Mouse (Mus musculus) midbrain, embryonic 14.5 days (tissue): ENCODE data around the gene En2. TPM values are rescaled to one million over a fixed set of nuclear protein-coding genes. Genes with fewer than 3 reads are reported as not detected.
A peak's percentile ranks its signal among the peaks of the same experiment; 100 is the strongest.

Experiments
- ATAC-seq: fragments of 200-750 bp; cut with Nextera tagmentation; 2 replicates; pipeline ENCODE4 v1.8.0; 2017; ENCODE audit warnings: moderate number of reproducible peaks, moderate library complexity; ENCODE audit not compliant: low FRiP score, low TSS enrichment
- DNase-seq: peaks from one replicate; pipeline ENCODE4 v3.0.0-alpha.2; 2015
- H3K27ac ChIP-seq: fragments of 300-500 bp; sonication (generic); replicated peaks from 2 replicates; pipeline ENCODE4 v1.5.1; 2014; ENCODE audit warnings: mild to moderate bottlenecking, low read depth, low read length, moderate library complexity
- H3K27me3 ChIP-seq: fragments of 300-500 bp; sonication (generic); 2 replicates; pipeline ENCODE4 v1.6.1; 2014; ENCODE audit warnings: low read length, control low read depth, mixed read lengths; ENCODE audit not compliant: control insufficient read depth, insufficient read depth
- H3K36me3 ChIP-seq: fragments of 300-500 bp; sonication (generic); 2 replicates; pipeline ENCODE4 v1.6.1; 2014; ENCODE audit warnings: low read length, control low read depth; ENCODE audit not compliant: control insufficient read depth, insufficient read depth
- H3K4me1 ChIP-seq: fragments of 300-500 bp; sonication (generic); 2 replicates; pipeline ENCODE4 v1.6.1; 2014; ENCODE audit warnings: mild to moderate bottlenecking, antibody characterized with exemption, low read length, control low read depth; ENCODE audit not compliant: control insufficient read depth, insufficient read depth
- H3K4me2 ChIP-seq: fragments of 300-500 bp; sonication (generic); 2 replicates; pipeline ENCODE4 v1.6.1; 2014; ENCODE audit warnings: mild to moderate bottlenecking, low read length, moderate library complexity
- H3K4me3 ChIP-seq: fragments of 300-500 bp; sonication (generic); replicated peaks from 2 replicates; pipeline ENCODE4 v1.5.1; 2014; ENCODE audit warnings: low read depth, low read length
- H3K9ac ChIP-seq: fragments of 300-500 bp; sonication (generic); replicated peaks from 2 replicates; pipeline ENCODE4 v1.6.1; 2014; ENCODE audit warnings: mild to moderate bottlenecking, low read length, moderate library complexity
- H3K9me3 ChIP-seq: fragments of 300-500 bp; sonication (generic); 2 replicates; pipeline ENCODE4 v1.6.1; 2016; ENCODE audit warnings: low read length, control low read depth, mixed read lengths; ENCODE audit not compliant: control insufficient read depth
- WGBS: fragments of 180-500 bp; shearing (Covaris S2); extraction: QIAGEN DNeasy Blood & Tissue Kit; methylation state at CpG from one replicate; pipeline ENCODE4 v1.1.7; 2014; 5-methylcytosine and 5-hydroxymethylcytosine counted together
- polyA plus RNA-seq: library from polyadenylated mRNA; unstranded; fragments of >200 nt; fragmentation: Nextera tagmentation; extraction: Ambion mirVana; gene quantifications from 2 replicates; pipeline ENCODE4 v1.2.1, GENCODE M21; 2014

The En2 gene
- polyA plus RNA-seq, 1 experiment from 2014 or later = 3.8 TPM

GRCm38 (mm10) chr5:28206448-28206847, 41.0 kb downstream of the En2 start:
- H3K9ac ChIP-seq = peak overlapping the region; percentile 44
- peak overlapping the region; percentile 80 for H3K4me2 ChIP-seq

GRCm38 (mm10) chr5:28207043-28207442, 41.5 kb downstream of the En2 start:
- H3K4me2 ChIP-seq = peak overlapping the region; percentile 80
- no peak for DNase-seq
- peaks cover 17% of the 10 kb centered on the region for H3K27me3 ChIP-seq
- peaks cover 13% of the 10 kb centered on the region for H3K4me1 ChIP-seq
- no peaks in the 10 kb centered on the region for H3K36me3 ChIP-seq
- H3K27ac ChIP-seq = peak overlapping the region; percentile 54
- no peak for ATAC-seq
- no peaks in the 10 kb centered on the region for H3K9me3 ChIP-seq
- peak overlapping the region; percentile 36; the same call in 1 of the 2 replicates for H3K9ac ChIP-seq
- H3K4me3 ChIP-seq = peak overlapping the region; percentile 22
- WGBS = 26% methylated on average over 4 of the region's 4 CpGs

More at GRCm38 (mm10) chr5:28206448-28206847, 41.0 kb downstream of the En2 start:
- H3K27ac ChIP-seq = 0 out of 2 replicates have a peak overlapping the region, but pooled peaks have one; percentile 60
- WGBS = 40% methylated on average over 4 of the region's 4 CpGs
- no peaks in the 10 kb centered on the region for H3K36me3 ChIP-seq
- H3K4me3 ChIP-seq = peak overlapping the region; percentile 22
- H3K4me1 ChIP-seq = peaks cover 8% of the 10 kb centered on the region; the same call in 1 of the 2 replicates
- H3K27me3 ChIP-seq = peaks cover 17% of the 10 kb centered on the region
- H3K9me3 ChIP-seq = no peaks in the 10 kb centered on the region
- ATAC-seq (no peak), DNase-seq (no peak)

- no peak for ATAC-seq
- peak overlapping the region; percentile 94 for H3K27ac ChIP-seq
- H3K4me3 ChIP-seq = peak overlapping the region; percentile 58
- H3K9ac ChIP-seq = peak overlapping the region; percentile 80
- H3K36me3 ChIP-seq = no peaks in the 10 kb centered on the region
- peaks cover 16% of the 10 kb centered on the region for H3K4me1 ChIP-seq
- peak overlapping the region; percentile 80 for H3K4me2 ChIP-seq
- WGBS = 6% methylated on average over 20 of the region's 20 CpGs
- no peak for DNase-seq
- peaks cover 17% of the 10 kb centered on the region for H3K27me3 ChIP-seq
- no peaks in the 10 kb centered on the region for H3K9me3 ChIP-seq
These were observed 43.4 kb downstream of the En2 start for GRCm38 (mm10) chr5:28208726-28209520.

GRCm38 (mm10) chr5:28209549-28210431, 44.3 kb downstream of the En2 start:
- H3K36me3 ChIP-seq = no peaks in the 10 kb centered on the region
- no peaks in the 10 kb centered on the region for H3K9me3 ChIP-seq
- DNase-seq = peak; percentile 83
- H3K4me3 ChIP-seq = peak overlapping the region; percentile 58
- peak overlapping the region; percentile 80 for H3K4me2 ChIP-seq
- under 1% methylated on average over 80 of the region's 80 CpGs for WGBS
- peaks cover 17% of the 10 kb centered on the region for H3K27me3 ChIP-seq
- peak overlapping the region; percentile 80 for H3K9ac ChIP-seq
- peak overlapping the region; percentile 94 for H3K27ac ChIP-seq
- peak; percentile 83 for ATAC-seq
- peaks cover 14% of the 10 kb centered on the region for H3K4me1 ChIP-seq

GRCm38 (mm10) chr5:28210591-28211550, 45.4 kb downstream of the En2 start:
- Histone ChIP-seq H3K36me3 (no peaks in the 10 kb centered on the region), H3K27ac (peak overlapping the region; percentile 94), H3K9ac (peak overlapping the region; percentile 80), H3K4me1 (peaks cover 11% of the 10 kb centered on the region), H3K9me3 (no peaks in the 10 kb centered on the region), H3K4me3 (peak overlapping the region; percentile 58), H3K27me3 (peaks cover 17% of the 10 kb centered on the region), H3K4me2 (peak overlapping the region; percentile 80)
- WGBS = 1% methylated on average over 29 of the region's 29 CpGs
- DNase-seq (peak; percentile 65), ATAC-seq (no peak)

GRCm38 (mm10) chr5:28211651-28212310, 46.3 kb downstream of the En2 start:
- peak overlapping the region; percentile 80; the same call in 1 of the 2 replicates for H3K9ac ChIP-seq
- WGBS = 2% methylated on average over 15 of the region's 15 CpGs
- H3K4me2 ChIP-seq = peak overlapping the region; percentile 80
- DNase-seq (peak; percentile 75), ATAC-seq (peak; percentile 60; the same call in 1 of the 2 replicates)
- peaks cover 11% of the 10 kb centered on the region for H3K4me1 ChIP-seq
- H3K9me3 ChIP-seq = no peaks in the 10 kb centered on the region
- H3K27ac ChIP-seq = peak overlapping the region; percentile 94
- H3K36me3 ChIP-seq = no peaks in the 10 kb centered on the region
- H3K4me3 ChIP-seq = peak overlapping the region; percentile 58; the same call in 1 of the 2 replicates
- H3K27me3 ChIP-seq = peaks cover 16% of the 10 kb centered on the region

- no peaks in the 10 kb centered on the region for H3K36me3 ChIP-seq
- no peak overlapping the region for H3K27ac ChIP-seq
- 65% methylated on average over 2 of the region's 2 CpGs for WGBS
- no peak for DNase-seq
- H3K9me3 ChIP-seq = no peaks in the 10 kb centered on the region
- no peak overlapping the region for H3K9ac ChIP-seq
- H3K4me2 ChIP-seq = no peak overlapping the region
- peaks cover 11% of the 10 kb centered on the region; the same call in 1 of the 2 replicates for H3K27me3 ChIP-seq
- no peak overlapping the region for H3K4me3 ChIP-seq
- H3K4me1 ChIP-seq = peaks cover 11% of the 10 kb centered on the region
- ATAC-seq = no peak
These were observed 47.9 kb downstream of the En2 start for GRCm38 (mm10) chr5:28213441-28213840.
